Mouse (Mus musculus) urinary bladder, postnatal 10 days (tissue): Measurements from ENCODE around the gene Rbbp4.

Source experiments
- DNase-seq: peaks from one replicate; pipeline ENCODE4 v3.0.0; 2022; ENCODE audit warnings: low spot score

The Rbbp4 gene

DNA sequence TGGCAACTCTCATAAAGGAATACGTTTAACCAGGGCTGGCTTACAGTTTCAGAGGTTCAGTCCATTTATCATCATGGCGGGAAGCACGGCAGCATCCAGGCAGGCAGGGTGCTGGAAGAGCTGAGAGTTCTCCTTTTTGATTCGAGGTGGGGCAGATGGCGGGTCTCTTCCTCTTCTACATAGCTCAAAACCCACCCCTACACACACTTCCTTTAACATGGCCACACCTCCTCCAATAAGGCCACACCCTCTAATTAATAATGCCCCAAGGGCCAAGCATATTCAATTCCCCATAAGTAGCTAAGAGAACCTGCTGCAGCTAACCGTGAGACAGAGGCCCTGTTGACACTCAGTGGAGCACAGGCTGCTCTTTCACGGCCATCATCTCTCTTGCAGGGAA, 42.3 kb downstream of the Rbbp4 start:
- DNase-seq, result no peak

DNA sequence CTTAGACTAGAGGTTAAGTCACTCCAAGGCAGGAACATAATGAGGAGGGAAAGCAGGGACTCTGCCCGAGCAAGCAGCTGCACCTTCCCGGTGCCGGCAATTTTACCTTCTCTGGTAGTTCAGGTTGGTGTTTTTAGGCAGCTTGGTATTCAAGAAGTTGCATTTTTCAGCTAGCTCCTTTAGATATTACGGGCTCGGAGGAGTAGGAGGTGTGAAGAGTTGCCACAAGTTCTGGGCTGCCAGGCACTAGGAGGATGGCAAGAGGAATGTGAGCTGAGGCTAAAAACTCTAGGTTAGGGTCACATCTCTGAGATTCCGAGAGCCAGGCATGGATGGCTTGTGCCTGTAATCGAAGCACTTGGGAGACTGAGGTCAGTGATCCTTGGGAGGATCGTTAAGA, 45.5 kb downstream of the Rbbp4 start:
- no peak for DNase-seq

- no peak for DNase-seq
Observed at GRCm38 (mm10) chr4:129288067-129288466, 47.1 kb downstream of the Rbbp4 start.

DNA sequence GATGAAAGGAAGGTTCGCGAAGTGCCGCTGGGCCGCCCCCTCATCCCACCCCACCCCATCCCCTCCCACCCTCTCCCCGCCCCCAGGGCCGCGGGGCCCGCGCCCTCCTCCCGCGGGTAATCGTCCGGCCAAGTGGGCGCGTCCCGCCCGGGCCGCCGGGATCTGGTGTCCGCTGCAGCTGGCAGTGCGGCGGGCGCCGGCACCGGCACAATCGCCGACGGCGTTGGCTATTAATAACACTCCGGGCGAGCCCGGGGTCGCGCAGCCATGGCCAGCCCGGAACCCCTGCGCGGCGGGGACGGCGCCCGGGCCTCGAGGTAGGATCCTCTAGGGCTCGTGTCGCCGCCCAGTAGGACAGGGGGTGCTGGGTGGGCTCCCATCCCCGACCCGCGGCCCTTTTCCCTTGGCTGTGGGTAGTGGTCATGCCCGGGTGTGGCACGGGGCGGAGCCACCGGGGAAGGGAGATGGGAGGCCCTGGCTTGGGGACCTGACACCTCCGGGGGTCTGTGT, 47.6 kb downstream of the Rbbp4 start, which contains the start of gene Sync:
Gene Sync (plus strand): TSS at position 146 of the 510 bp plus-strand sequence.
- no peak for DNase-seq

DNA sequence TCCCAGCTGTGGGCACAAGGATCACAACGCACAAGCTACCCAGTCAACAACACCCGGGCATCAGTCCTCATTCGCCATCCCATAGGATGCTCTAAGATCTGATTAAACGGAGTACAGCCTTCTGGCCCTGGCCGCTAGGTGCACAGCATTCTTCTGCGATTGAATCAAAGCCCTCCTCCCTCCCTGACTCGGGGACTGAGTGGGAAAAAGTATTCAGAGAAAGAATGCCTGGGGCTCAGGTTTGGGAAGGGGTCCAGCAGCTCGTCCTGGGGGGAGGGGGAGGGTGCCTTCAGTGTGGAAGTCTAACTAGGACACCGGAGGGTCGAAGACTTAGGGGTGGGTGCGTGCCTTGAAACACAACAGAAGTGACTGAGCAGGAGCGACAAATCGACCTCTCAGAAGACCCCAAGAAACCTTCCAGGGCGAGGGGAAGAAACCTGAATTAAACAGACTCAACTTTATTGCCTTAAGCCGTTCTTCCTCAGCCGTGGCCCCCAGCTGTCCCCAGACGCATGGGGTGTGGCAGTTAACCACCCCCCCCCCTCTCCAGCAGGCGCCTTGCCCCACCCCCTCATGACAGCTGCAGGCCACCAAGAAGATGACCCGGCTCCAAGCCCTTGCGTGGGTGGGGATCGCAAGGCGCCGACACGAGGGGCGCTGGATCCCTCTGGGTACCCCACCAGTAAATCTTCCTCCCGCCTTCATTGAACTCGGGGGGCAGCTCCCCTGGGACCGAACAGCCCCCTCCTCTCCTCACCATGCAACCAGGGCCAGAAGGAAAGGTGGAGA, 48.3 kb downstream of the Rbbp4 start:
- DNase-seq, result no peak

GRCm38 (mm10) chr4:129286001-129286682, 49.0 kb downstream of the Rbbp4 start:
- DNase-seq, result no peak

DNA sequence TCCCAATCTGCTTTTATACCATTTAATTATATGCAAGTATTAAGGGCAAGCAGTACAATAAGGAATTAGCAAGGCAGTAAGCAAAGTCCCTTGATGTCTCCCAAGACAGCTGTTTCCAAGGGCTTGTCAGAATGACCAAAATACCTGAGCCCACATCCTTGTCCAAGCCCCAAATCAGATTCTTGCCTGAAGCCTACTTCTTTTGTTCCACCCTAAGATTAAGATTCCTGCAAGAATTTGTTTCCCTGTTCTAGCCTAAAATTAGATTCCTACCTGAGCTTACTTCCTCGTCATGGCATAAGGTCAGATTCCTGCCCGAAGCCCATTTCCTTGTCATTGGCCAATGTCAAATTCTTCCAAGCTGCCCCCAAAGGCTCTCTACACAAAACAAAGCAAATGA, 50.5 kb downstream of the Rbbp4 start:
- no peak for DNase-seq

DNA sequence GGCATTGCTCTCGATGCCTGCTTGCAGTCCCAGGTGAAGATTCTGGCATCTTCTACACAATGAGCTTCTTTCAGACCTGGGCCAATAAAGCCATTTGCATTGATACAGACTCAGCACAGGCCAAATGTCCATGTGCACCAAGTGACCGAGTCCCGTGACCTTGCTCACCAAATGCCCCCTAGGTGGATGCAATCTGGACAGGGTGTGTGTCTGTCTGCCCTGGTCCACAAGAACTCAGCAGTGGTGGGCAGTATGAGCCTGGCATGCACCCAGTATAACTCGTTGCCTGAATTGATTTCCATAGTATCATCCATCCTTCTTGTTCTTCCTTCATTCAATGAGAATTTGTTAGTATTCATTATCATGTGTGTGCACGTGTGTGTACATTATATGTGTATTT, 51.9 kb downstream of the Rbbp4 start:
- DNase-seq, result no peak

DNA sequence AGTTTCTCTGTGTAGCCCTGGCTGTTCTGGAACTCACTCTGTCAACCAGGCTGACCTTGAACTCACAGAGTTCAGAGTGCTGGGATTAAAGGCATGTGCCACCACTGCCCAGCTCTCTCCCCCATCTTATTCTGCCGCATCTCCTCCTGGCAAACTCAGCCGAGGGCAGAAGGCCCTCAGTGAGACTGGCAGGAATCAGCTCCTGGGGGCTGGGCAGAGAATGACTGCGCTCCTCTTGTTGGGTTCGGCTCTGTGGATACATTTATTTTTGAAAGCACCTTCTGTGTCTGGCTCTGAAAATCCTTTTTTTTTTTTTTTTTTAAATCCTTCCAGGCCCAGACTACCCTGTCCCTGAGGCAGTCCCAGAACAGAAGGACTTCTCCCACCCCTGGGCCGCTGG, 52.4 kb downstream of the Rbbp4 start:
- no peak for DNase-seq

DNA sequence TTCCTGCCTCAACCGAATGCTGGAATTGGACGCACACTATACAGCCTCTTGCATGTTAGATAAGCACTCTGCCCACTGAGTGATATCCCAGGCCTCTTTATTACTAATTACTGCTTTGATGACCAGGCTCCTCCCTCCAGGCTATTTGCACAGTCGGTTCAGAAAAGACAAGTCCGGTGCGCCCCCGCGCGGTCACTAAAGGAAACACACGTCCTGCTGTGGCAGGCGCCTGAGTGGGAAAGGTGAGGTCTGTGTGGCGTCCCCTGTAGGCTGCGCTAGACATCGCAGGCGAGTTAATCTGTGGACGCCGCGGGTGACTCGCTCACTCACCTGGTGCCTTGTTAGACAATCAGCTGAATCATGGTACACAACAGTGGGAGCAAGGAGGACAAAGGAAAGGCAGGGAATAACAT, 58.7 kb downstream of the Rbbp4 start:
- DNase-seq, result peak; percentile 89

DNA sequence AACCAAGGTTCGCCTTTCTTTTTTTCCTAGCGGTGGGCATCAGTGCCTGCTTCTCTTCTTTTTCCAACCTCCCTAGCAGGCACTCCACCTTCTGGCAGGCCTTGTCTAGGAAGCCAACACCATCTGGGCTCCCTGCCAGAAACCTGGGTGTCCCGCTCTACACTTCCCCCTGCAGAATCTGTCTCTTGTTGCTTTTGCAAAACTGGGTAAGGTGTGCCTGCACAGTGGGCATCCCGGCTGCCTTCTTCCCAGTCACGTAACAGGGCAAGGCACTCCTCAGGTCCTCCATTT, 62.5 kb downstream of the Rbbp4 start:
- DNase-seq, result no peak

- DNase-seq, result no peak
Observed at GRCm38 (mm10) chr4:129271991-129272755, 63.0 kb downstream of the Rbbp4 start.

- no peak for DNase-seq
Observed at GRCm38 (mm10) chr4:129268698-129269097, 66.5 kb downstream of the Rbbp4 start.

DNA sequence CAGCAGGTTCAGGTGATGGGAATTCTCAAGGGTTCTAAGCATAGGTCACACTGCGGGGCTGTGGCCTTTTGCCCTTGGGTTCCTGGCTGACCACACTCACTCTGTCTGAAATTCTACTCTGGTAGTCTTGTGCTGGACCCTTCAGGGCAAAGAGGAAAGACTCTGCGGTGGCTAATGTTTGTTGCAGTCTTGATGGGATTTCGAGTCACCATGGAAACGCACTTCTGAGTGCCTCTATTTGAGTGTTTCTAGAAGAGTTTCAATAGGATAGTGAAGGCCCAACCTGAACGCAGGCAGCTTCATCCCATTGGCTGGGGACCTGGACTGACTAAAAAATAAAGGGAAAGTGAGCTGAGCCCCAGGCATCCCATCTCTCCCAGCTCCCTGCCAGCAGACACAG, 68.3 kb downstream of the Rbbp4 start:
- no peak for DNase-seq

GRCm38 (mm10) chr4:129266191-129266590, 69.0 kb downstream of the Rbbp4 start:
- DNase-seq, result no peak

- no peak for DNase-seq
Observed at GRCm38 (mm10) chr4:129263225-129264021, 71.7 kb downstream of the Rbbp4 start.

DNA sequence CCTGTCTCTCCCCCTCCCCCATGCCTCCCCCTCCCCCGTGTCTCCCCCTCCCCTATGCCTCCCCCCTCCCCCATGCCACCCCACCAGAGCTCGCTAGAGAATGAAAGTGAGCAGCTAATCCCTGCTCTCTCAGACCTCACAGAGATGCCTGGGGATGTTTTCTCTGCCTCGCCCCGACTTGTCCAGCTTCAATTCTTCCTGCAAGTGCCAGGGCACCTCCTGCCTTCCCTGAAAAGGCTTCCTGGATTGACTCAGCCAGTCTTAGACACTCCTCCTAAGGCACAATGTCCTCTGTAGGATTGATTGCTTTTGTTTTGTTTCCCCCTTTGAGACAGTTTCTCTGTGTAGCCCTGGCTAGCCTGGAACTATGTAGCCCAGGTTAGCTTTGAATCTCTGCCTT, 74.0 kb downstream of the Rbbp4 start, which contains the start of gene C77080:
Gene C77080 (minus strand): TSS at position 209 of the 400 bp plus-strand sequence.
- no peak for DNase-seq

DNA sequence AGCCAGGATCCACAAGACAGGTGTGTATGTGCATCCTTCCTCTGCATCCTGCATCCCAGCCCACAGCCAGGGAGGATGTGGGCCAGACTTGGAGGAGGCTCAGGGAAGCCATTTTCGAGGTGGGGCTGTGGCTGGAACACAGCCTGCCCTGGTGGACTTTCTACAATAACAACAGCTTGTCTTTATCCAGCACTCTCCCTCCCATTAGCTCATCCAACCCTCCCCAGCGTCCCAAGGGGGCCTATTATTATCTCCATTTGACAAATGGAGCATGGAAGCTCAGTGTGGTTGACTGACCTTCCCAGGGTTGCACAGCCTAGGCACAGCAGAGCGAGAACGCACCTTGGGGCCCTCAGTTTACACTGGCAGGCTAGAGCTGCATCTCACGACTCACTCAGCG, 74.5 kb downstream of the Rbbp4 start:
- DNase-seq, result no peak

GRCm38 (mm10) chr4:129259101-129259500, 76.1 kb downstream of the Rbbp4 start:
- DNase-seq, result no peak
